Mouse (Mus musculus) kidney, postnatal 4 days (tissue): ENCODE results near the gene Caprin1.

Experiments used
- DNase-seq, 2 experiments: peaks; one replicate each; pipeline ENCODE4 v3.0.0; 2021; ENCODE audit warnings: mixed read lengths in 2 of 2

Caprin1 gene

DNA sequence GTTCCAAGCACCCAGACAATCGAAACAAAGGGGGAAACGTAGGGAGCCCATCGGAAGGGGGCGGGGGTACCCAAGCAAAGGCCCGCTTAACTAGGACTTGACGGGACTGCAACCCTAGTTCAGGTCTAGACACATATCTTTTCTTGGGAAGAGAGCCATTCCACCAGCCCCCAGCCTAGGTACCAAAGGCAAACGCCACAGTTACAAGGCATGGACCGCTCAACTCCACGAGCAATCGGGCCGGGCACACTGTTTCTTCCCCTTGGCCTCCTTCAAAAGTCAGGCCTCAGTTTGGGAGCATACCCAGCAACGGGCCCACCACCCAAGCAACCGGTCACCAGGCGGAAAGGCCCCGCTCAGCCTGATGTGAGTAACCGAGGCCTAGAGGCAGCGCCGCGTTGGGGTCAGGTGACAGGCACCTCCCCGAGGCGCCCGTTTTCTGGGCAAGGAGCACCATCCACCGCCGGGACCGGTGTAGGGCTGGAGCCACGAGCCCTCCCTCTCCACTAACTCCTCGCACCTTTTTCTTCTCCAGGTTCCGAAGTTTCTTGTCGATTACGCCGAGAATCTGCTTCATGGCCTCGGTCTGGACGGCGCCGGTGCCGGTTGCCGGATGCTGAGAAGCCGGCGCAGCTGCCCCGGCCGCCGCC lies 1.1 kb downstream of the Caprin1 start:
- peak; percentile 65 to 80 for DNase-seq

DNA sequence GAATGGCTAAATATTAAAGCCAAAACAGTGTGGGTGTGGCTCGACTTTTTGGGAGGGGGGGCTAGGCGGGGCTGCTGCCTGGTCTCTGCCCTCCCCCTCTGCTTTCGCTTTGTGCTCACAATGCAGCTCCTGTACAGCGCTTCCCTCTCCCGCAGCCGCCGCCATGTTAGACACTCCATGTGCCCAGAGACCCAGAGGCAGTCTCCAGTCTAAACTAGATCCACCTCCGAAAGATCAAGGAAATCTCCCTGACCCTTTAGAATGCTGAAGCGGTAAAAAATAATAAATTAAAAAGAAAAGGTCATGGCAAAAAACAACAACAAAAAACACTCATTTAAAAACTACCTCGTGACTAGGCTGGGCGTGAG lies 1.6 kb downstream of the Caprin1 start:
- DNase-seq = peak; percentile 82 to 90

DNA sequence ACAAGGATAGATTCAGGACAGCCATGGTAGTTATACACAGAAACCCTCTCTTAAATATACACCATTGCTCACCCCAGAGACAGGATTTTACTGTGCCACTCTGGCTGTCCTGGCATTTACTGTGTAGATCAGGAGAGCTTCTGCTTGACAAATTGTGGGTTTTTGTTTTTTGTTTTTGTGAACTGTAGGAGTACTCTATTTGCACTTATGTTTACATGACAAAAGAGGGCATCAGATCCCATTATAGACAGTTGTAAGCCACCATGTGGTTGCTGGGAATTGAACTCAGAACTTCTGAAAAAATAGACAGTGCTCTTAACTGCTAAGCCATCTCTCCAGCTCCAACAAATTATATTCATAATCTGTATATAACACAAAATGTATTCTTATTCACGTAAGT lies 5.4 kb downstream of the Caprin1 start:
- DNase-seq = no peak

DNA sequence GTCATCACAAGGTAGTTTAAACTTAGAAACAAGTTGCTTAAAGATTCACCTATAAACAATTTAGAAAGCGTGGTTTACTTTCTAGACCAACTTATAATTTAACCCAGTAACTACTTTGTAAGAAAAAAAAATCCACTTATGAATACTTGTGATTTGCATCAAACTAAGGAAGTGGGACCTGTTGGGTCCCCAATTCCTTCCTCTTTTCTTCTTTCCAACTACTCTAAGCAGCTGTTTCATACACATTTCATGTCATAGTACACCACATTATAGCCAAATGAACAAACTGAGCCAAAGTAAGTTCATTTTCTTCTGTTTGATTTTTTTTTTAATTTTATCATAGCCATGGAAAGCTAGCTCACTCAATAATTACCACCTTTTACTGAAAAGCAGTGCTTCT lies 11.7 kb downstream of the Caprin1 start:
- no peak for DNase-seq

DNA sequence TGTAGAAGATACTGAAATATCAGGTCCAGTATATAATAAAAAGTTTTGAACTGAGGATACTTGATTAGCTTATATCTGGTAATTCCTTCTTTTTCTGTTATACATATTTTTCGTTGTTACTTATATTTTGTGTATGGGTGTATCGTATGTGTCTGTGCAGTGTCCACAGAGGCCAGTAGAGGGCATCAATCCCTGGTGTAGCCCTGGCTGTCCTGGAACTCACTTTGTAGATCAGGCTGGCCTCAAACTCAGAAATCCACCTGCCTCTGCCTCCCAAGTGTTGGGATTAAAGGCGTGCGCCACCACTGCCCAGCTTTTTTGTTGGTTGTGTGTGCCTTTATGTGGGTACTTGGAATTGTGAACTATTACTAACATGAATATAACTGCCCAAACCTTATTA lies 12.8 kb downstream of the Caprin1 start:
- peak; percentile 31 to 36 for DNase-seq

DNA sequence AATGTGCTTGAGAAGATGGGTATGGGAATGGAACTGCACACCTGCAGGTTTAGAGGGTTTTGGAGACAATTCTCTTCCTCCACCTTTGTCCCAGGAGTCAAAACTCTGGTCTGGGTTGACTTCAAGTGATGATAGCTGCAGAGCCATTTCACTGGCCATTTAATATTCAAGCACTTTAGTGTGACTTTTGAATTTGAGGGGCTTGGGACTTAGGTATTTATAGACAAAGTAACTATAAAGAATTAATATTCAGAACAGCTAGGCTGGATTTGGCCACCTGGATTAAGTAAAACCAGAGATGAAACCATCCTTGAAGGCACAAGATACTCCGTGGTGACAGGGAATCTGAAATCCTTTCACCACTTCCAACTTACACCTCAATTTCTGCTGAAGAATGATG lies 35.0 kb downstream of the Caprin1 start:
- no peak for DNase-seq

DNA sequence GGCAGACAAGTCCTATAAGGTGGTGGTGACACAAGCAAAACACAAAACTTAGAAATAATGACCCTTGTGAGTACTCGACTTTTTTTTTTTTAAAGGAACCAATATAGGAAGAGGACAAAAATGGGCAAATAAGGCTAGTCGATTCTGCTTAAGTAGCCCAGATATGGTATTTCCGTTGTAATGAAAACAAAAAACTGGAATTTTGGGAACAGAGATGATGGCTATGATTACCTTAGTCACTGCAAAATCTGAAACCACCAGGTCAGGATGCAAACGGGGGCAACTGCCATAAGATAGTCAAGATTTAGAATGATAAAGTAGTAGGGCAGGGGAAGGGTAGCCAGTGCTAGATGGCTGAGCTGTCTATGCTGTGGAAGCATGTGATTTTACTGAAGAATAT lies 35.5 kb downstream of the Caprin1 start:
- DNase-seq = no peak

DNA sequence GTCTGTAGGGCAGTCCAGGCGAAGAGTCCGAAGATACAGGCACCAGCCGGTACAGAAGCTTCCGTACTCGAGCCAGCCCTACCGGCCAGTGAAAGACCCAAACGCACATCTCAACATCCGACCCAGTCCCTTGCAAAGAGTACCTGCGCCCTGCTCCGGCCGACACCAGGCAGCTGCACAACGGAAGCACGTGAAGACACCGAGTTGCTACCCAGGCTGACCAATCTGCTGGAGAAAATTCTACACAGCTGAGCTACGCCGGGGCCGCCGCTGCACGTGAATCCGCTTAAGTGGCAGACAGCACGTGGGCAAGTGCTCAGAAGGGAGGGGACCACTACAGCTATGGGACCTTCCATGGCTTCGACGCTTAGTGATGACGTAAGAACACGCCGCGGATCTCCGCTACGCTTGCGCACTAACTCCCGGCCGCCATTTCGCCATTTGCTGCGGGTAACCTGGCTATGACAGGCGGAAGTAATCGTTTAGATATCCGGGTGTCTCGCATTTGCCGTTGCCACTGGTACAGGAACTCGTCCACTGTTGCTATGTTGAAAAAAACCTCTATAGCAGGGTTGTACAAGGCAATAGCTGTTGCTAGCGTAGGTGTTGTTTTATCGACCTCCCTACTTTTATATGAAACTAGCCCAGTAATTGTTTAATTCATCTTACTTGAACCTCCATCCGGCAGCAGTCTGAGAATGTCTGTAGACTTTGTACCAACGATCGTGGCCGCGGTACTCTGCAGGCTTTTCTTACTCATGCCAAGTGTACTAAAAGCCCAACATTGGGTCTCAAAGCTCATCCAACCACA lies 36.3 kb downstream of the Caprin1 start, which contains the start of gene Nat10:
TSS of gene Nat10 (minus strand) at position 365 of the 811 bp plus-strand sequence.
- DNase-seq = peak; percentile 99

DNA sequence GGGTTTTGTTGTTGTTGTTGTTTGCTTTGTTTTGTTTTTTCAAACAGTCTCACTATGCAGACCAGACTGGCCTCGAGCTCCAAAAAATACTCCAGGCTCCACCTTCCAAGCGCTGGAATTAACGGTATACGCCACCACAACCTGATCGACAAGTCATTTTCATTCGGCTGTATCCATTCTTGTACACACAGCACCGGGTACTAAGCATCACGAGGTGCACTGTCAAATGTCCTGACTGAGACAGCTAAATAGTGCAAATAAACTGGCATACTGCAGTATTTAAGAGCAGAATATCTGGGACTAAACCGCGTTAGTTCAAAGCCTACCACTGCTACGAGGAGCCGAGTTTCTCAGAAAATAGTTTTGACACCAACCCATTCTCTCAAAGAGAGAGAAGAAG lies 37.0 kb downstream of the Caprin1 start:
- no peak for DNase-seq

DNA sequence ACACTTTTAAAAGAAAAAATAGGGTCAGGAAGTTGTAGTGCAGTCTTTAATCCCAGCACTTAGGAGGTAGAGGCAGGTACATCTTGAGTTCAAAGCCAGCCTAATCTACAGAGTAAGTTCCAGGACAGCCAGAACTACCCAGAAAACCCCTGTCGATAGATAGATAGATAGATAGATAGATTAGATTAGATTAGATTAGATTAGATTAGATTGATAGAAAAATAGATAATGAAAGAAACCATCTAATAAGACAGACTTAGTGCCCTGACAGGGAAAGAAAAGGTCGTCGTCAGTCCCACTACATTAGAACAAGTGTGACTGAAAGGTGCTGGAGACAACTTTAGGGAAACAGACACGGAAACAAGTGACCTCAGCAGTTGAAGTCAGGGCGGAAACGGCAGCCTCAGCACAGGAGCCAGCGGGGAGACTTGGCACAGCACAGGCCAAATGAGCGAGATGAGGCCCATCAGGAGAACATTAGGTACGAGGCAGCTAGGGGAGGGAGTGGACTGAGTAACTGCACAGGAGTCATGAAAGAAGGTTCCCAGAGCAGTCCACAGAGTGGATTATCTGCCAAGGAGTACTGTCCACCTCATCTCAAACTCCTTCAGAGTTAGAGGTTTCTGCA lies 41.9 kb downstream of the Caprin1 start:
- no peak for DNase-seq

DNA sequence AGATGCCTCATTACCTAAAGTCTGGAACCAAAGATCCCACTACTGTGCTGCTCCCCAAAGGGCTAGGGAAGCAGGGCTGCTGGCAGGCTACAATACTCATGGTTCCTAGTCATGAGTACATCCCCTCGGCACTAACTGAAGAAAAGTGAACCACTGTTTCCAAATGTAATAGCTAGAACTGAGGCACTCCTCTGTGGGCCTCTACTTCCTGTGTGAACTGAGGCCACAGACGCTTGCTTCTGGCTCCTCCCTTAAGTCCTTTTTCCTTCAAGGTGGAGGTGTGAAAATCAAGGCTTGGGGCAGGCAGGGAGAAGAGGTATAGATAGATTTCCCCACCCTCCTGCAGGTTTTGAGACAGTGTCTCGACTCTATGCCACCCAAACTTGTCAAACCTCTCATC lies 42.8 kb downstream of the Caprin1 start:
- DNase-seq = no peak

DNA sequence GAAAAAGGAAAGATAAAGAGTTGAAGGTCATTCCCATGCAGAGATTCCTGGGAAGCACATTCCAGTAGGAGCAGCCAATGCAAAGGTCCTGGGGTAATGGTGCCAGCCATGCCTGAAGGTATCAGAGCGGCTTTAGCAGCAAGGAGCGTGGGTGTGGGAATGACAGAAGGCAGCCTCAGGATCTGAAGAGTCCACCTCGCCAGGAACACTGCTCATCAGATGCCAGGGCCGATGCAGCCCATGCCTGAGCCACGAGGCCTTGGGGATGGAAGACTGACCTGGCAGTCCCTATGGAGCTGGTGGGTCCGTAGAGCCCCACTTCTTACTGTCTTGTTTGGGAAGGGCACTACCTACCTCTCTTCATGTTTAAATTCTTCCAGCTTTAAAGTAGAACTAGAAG lies 45.7 kb downstream of the Caprin1 start:
- no peak for DNase-seq

DNA sequence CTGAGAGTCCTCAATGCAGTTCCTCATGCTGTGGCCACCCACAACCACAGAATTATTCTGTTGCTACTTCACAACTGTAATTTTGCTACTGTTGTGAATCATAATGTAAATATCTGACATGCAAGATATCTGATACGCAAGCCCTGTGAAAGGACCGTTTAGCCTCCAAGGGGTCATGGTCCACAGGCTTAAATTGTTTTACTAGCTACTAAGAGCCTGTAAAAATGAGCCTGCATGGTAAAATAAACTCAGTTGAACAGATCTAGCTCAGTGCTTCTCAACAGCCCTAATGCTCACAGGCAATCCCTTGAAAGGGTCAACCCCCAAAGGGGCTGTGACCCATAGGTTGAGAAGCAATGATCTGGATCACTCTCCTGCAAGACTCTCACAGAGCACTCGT lies 48.4 kb downstream of the Caprin1 start:
- no peak for DNase-seq

DNA sequence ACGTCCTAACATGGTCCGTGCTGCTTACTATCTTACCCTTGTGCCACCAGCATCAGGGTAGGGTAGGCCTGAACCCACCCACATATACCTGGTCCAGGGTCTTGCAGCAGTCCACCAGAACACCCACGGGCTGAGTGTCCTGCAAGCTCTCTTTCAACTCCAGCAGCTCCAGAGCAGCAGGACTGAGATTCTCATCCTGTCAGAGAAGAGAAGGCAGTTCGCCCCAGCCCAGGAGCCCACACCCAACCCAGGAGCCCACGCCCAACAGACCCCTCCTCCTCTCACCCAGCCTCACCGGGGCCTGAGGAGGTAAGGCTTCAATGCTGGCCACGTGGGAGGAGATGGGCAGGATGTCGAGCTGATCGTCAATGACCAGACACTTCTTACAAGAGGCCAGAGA lies 49.6 kb downstream of the Caprin1 start:
- DNase-seq = no peak

DNA sequence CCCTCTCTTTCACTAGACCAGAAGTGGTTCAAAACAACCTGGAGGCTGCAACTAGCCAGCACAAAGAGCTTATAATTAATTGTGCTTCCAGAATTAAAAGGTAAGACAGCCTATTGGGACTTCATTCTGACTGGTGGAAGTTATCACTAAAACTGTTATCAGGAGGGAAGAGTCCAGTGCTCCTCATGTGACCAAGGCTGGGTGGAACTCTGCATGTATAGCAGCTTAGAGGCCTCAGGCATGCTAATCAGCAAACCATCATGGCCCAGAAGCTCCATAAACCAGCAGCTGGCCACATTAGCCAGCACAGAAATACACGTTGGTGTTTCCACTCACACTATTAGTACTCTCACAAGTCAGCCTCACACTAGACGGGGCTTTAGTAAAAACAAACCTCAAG lies 50.7 kb downstream of the Caprin1 start:
- DNase-seq = no peak

DNA sequence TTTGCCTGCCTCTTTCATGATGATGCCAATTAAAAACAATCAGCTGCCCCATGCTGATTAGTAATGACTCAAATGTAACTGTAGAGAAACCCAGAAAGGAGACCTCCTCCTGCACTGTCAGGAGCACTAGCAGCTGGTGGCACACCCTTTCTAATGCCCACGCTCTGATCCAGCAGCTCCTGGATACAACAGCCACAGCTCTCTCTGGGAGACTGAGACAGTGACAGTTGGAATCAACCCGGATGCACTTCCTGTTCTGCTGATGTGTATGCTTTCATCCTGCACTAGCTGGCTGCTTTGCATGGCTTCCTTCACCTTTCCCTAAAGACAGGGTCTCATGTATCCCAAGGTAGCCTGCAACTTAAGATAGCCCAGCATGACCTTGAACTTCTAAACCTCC lies 51.4 kb downstream of the Caprin1 start:
- DNase-seq = no peak

DNA sequence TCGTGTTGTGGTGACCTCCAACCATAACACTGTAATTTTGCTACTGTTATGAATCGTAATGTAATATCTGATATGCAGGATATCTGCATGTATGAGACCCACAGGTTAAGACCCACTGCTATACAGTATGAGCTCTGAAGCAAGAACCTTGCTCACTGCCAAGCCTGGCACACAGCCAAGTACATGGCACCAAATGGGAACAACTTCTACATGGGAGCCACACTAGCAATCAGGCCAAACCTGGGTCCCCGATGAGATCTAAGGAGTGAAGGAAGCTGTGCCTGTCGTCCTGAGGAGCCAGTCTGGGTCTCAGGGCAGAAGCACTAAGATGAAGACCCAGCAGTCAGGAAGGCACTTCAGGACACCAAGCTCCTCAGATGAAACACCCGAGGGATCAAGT lies 52.0 kb downstream of the Caprin1 start:
- no peak for DNase-seq

DNA sequence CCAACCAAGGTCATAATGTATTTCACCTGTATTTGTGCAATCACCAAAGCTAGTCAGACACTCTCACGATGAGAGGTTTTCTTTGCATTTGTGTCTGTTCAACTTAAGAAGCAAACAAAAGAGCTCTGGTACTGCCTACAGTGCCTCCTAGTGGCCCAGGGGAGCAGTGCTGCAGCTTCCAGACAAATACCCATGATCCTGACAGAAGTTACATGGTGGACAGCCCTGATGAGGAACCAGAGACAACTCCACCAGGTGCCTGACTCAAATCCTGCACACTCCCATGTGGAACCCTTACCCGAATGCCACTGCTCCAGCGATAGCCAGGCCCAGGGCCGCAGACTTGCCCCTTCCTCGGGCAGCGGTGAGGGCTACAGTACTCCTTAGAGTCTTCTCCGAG lies 53.5 kb downstream of the Caprin1 start:
- DNase-seq = peak; percentile 80 to 83

DNA sequence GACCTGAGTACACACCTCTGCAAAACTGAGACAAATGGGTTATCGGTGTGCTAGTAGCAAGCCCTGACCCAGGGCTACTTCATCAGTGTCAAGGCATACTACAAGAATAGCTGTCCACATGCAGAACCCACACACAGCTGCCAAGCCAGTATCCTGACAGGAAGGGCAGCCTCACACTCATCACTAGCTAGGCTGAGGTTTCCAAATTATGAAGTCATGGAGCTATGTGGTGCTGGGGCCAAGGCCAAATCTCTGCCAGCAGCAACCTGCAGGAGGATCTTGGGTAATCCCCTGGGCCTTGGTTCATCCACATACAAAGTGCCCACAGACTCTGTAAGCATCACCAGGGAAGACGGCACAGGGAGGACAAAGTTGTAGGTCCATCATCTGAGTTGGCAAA lies 53.9 kb downstream of the Caprin1 start:
- no peak for DNase-seq

DNA sequence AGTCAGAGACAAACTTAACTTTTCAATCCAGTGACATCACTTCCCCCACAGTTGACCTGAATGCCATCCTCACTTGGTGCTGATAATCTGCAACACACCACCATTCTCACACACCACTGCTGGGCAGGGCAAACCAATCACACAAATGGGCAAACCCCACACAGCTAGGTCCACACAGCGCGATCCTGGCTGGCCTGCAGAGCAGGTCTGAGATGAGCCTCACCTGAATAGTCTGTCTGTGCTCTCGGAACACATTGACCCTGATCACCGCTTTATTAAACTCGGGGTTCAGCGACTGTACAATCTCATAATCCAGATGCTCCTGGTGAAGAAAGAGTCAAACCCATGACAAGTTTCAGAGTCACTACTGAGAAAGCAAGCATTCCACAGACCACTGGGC lies 54.6 kb downstream of the Caprin1 start:
- DNase-seq = no peak

DNA sequence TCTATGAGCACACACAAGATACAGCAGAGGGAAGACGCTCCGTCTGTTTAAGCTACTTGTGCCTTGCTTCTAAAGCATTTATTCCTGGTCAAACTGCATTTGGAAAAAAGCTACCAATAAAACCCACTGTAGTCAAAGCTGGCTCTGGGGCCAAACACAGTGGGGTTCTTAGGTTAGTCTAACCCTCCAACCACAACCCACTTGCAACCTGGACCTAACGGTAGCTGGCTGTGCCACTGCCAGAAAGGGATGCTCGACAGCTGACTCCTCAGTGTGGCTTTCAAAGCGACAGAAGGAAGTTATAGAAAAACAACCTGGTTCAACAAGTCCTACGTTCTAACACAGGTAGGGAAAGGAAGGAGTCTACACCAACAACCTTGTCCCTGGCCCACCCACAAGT lies 66.0 kb downstream of the Caprin1 start:
- no peak for DNase-seq

DNA sequence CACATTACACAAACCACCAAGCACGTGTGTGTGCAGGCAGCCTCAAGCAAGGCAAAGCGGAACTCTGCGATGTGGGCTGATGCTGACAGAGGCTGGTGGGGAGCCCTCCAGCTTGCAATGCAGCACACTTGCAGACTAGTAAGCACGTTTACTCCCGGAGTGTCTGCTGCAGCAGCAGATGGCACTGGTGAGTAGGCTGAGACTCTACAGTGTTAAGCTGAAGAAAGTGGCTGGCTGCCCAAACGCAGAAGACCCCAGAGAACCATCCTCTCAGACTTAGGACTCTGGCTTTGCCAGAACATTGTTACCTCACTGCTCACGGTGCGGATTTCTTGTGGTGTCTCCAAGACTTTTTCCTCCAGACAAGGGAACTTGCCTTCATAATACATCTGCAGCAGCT lies 66.5 kb downstream of the Caprin1 start:
- DNase-seq = no peak

DNA sequence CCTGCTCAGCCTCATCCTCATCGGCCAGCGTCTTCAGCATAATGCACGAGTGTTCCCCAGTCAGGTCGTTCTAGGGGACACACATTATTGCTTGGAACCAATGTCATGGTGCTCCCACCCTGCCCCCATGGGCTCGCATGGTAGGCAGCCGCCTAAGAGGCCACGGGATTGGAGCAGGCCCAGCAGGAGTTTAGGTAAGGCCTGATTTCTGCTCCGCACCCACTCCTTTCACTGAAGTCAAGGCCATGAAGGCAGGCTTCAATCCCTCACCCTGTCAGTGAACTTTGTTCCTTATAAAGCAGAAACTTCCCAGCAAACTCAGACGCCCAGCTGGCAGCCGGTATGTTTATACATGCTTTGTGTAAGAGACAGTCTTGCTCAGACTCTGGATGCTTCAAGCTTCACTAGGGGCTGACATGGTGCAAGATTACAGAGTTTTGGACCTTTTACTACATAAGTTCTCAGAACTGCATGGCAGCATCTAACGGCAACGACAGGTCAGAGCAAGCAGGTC lies 69.4 kb downstream of the Caprin1 start:
- DNase-seq = no peak

DNA sequence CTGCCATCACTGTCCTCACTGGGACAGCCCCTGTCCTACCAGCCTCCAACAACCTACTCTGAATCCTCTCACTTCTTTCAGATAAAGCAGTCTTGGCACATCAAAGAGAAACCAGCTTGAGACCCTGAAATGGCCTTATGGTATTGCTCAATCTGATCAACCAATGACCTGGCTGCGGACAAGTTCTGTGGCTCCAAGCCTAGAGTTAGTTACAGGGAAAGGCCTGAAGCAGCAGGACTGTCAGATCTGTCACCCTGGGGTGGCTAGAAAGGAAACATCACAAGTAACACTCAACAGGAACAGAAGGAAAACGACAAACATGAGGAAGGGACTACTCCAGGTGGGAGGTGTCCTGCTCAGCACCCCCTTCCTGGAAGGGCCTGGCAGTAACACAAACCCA lies 72.9 kb downstream of the Caprin1 start:
- DNase-seq = no peak
